Mouse (Mus musculus) liver, adult 2 months (tissue): ENCODE measurements at regions not wholly inside any gene's neighbourhood (a gene's known extent, or its start where the extent isn't known, plus 50 kb on each side); places are given as distances from the start of the nearest gene placed in this dataset.

ENCODE experiments used
- DNase-seq: peaks from one replicate; pipeline ENCODE4 v3.0.0-alpha.2; 2011; ENCODE audit warnings: low read depth, low spot score; ENCODE audit errors: extremely low read depth
- H3K27ac ChIP-seq: fragments of 200-500 bp; replicated peaks from 2 replicates; pipeline ENCODE4 v1.5.1; 2012; ENCODE audit warnings: low read depth, mild to moderate bottlenecking, control low read depth, inconsistent platforms, low read length; ENCODE audit not compliant: insufficient read depth
- H3K27me3 ChIP-seq: fragments of 200-500 bp; 2 replicates; pipeline ENCODE4 v1.6.1; 2012; ENCODE audit warnings: mild to moderate bottlenecking, moderate library complexity, low read length, inconsistent platforms; ENCODE audit not compliant: control insufficient read depth, insufficient read depth
- H3K36me3 ChIP-seq: fragments of 200-500 bp; 2 replicates; pipeline ENCODE4 v1.6.1; 2012; ENCODE audit warnings: low read length, inconsistent platforms; ENCODE audit not compliant: control insufficient read depth, insufficient read depth
- H3K4me1 ChIP-seq: fragments of 200-500 bp; 2 replicates; pipeline ENCODE4 v1.6.1; 2011; ENCODE audit warnings: low read length; ENCODE audit not compliant: control insufficient read depth, insufficient read depth
- H3K4me3 ChIP-seq: fragments of 200-500 bp; 2 replicates; pipeline ENCODE4 v1.5.1; 2011; ENCODE audit warnings: low read depth, mild to moderate bottlenecking, control low read depth, low read length, moderate library complexity; ENCODE audit not compliant: insufficient read depth
- H3K79me2 ChIP-seq: fragments of 200-500 bp; 2 replicates; pipeline ENCODE4 v1.6.1; 2012; ENCODE audit warnings: inconsistent platforms, mild to moderate bottlenecking, low read length, moderate library complexity; ENCODE audit not compliant: control insufficient read depth, insufficient read depth
- H3K9ac ChIP-seq: fragments of 200-500 bp; 2 replicates; pipeline ENCODE4 v1.6.1; 2012; ENCODE audit warnings: low read depth, mild to moderate bottlenecking, control low read depth, inconsistent platforms, low read length
- CTCF ChIP-seq: fragments of 200-500 bp; IDR thresholded peaks from 2 replicates; pipeline ENCODE4 v1.5.1; 2011; ENCODE audit warnings: low read depth, low read length, control low read depth
- POLR2A ChIP-seq: fragments of 200-500 bp; IDR thresholded peaks from 2 replicates; pipeline ENCODE4 v1.6.1; 2011; ENCODE audit warnings: low read length, control low read depth; ENCODE audit not compliant: insufficient read depth; ENCODE audit errors: extremely low read depth
- WGBS: fragments of 180-500 bp; shearing (Covaris S2); methylation state at CpG from one replicate; pipeline ENCODE4 v1.1.7; 2018; 5-methylcytosine and 5-hydroxymethylcytosine counted together

GRCm38 (mm10) chr14:76681581-76682377 is 125.1 kb upstream of the Serp2 start:
- Histone ChIP-seq H3K4me1 (peaks cover 9% of the 10 kb centered on the region), H3K4me3 (no peak overlapping the region), H3K9ac (no peak overlapping the region), H3K36me3 (no peaks in the 10 kb centered on the region), H3K27me3 (no peaks in the 10 kb centered on the region), H3K79me2 (no peaks in the 10 kb centered on the region), H3K27ac (peak overlapping the region; percentile 49)
- no peak for TF ChIP-seq POLR2A
- no peak for TF ChIP-seq CTCF
- WGBS = 16% methylated on average over 8 of the region's 8 CpGs
- DNase-seq = peak; percentile 99

DNA sequence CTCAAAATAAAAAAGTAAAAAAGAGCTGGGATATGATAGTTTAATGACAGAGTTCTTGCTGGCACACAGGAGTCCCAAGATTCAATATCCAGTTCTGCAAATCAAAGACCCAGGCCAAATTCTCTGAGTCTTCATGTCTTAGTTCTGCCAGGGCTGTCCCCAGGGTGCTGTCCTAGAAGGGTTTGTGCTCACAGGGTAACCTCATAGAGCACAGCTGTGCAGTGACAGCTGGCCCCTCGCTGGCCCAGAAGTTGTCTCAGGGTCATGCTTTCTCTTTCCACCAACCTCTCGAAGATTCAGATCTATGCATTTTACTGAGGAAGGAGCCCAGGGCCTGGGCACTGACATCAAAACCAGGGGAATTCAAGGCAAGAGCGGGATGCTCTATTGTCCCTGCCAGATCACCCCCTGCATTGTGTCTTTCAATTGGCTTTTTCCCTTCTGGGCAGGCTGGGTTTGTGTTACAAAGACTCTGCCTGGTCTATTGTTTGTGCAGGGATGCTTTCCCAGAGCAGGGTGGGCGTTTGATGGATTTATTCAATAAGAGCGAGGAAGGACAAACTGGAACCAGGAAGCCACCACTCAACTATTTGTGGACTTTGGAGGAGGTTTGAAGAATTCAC is 121.9 kb upstream of the Serp2 start:
- TF ChIP-seq CTCF = no peak
- TF ChIP-seq POLR2A = no peak
- no peak overlapping the region for H3K9ac ChIP-seq
- H3K27me3 ChIP-seq = no peaks in the 10 kb centered on the region
- H3K4me1 ChIP-seq = peaks cover 9% of the 10 kb centered on the region
- no peak for DNase-seq
- no peak overlapping the region for H3K4me3 ChIP-seq
- 88% methylated on average over 5 of the region's 5 CpGs for WGBS
- no peaks in the 10 kb centered on the region for H3K36me3 ChIP-seq
- H3K79me2 ChIP-seq = no peaks in the 10 kb centered on the region
- H3K27ac ChIP-seq = no peak overlapping the region

- H3K27ac ChIP-seq = no peak overlapping the region
- whole genome bisulfite sequencing = 83% methylated on average over 8 of the region's 8 CpGs
- no peak overlapping the region for H3K4me3 ChIP-seq
- 0 out of 2 replicates have a peak, but pooled peaks cover 2% of the 10 kb centered on the region for H3K4me1 ChIP-seq
- H3K27me3 ChIP-seq = no peaks in the 10 kb centered on the region
- no peak for DNase-seq
- H3K79me2 ChIP-seq = no peaks in the 10 kb centered on the region
- TF ChIP-seq POLR2A (no peak), CTCF (no peak)
- H3K36me3 ChIP-seq = no peaks in the 10 kb centered on the region
- H3K9ac ChIP-seq = no peak overlapping the region
Observed at GRCm38 (mm10) chr14:76674949-76675348, 118.3 kb upstream of the Serp2 start.

- DNase-seq = no peak
- H3K79me2 ChIP-seq = no peaks in the 10 kb centered on the region
- H3K4me1 ChIP-seq = 0 out of 2 replicates have a peak, but pooled peaks cover 2% of the 10 kb centered on the region
- no peaks in the 10 kb centered on the region for H3K36me3 ChIP-seq
- WGBS = 73% methylated on average over 11 of the region's 11 CpGs
- H3K9ac ChIP-seq = no peak overlapping the region
- no peaks in the 10 kb centered on the region for H3K27me3 ChIP-seq
- H3K27ac ChIP-seq = no peak overlapping the region
- no peak for TF ChIP-seq CTCF
- H3K4me3 ChIP-seq = no peak overlapping the region
Observed at GRCm38 (mm10) chr14:76673671-76674331, 117.1 kb upstream of the Serp2 start.

DNA sequence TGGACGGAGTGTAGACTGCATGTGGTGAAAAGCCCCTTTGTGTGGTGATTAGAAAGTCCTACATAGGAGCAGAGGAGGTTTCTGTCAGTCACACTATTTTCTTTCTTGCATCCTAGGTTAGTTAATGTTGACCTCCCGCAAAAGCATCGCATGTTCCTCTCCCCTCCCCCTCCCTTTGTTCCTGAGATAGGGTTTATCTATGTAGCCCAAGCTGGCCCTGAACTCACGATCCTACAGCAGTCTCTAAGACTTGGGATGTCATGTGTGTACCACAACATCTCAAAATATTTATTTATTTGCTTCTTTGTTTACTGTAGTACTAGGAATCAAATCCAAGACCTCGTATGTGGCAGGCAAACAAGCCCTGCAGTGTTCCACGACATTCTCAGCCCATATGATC is 116.2 kb upstream of the Serp2 start:
- no peaks in the 10 kb centered on the region for H3K79me2 ChIP-seq
- 70% methylated on average over 6 of the region's 6 CpGs for WGBS
- H3K4me3 ChIP-seq = no peak overlapping the region
- no peaks in the 10 kb centered on the region for H3K36me3 ChIP-seq
- DNase-seq = no peak
- H3K9ac ChIP-seq = no peak overlapping the region
- TF ChIP-seq POLR2A (no peak), CTCF (no peak)
- H3K27ac ChIP-seq = no peak overlapping the region
- H3K4me1 ChIP-seq = 0 out of 2 replicates have a peak, but pooled peaks cover 2% of the 10 kb centered on the region
- H3K27me3 ChIP-seq = no peaks in the 10 kb centered on the region
